Mouse (Mus musculus): ENCODE data around the gene Gm8298.
"Not testable (repeated sequence)": the region's sequence is repeated elsewhere in the genome, so short reads cannot be mapped to it uniquely, and the experiment has no call there.

The Gm8298 gene

GRCm38 (mm10) chr3:59860751-59861150 lies at the start of gene Gm8298:
Gene Gm8298, plus strand, starts transcription at chr3:59861051.
- DNase-seq = no peak

GRCm38 (mm10) chr3:59813169-59813568 lies 47.7 kb upstream of the Gm8298 start:
- DNase-seq = no peak

GRCm38 (mm10) chr3:59870765-59871164 lies 9.9 kb downstream of the Gm8298 start:
- DNase-seq = no peak

- DNase-seq = not testable (repeated sequence)
Observed at GRCm38 (mm10) chr3:59877601-59878000, 16.8 kb downstream of the Gm8298 start.

- not testable (repeated sequence) for DNase-seq
Observed at GRCm38 (mm10) chr3:59879801-59880554, 19.1 kb downstream of the Gm8298 start.

GRCm38 (mm10) chr3:59893276-59893675 lies 32.4 kb downstream of the Gm8298 start:
- no peak for DNase-seq

- DNase-seq = no peak
Observed at GRCm38 (mm10) chr3:59924914-59925313, 64.1 kb downstream of the Gm8298 start, which contains the start of gene C130079G13Rik. Gene C130079G13Rik, plus strand, starts transcription at chr3:59925214.
